Mouse (Mus musculus): ENCODE data around the gene Rabgap1l. TPM values are rescaled to one million over a fixed set of nuclear protein-coding genes. Genes with fewer than 3 reads are reported as not detected.

Rabgap1l gene
- polyA plus RNA-seq, 1 experiment from 2014 or later = 23.2 TPM

GRCm38 (mm10) chr1:160297701-160298100 is 495.3 kb downstream of the Rabgap1l start:
- H3K4me2 ChIP-seq (replicated peaks; ENCODE audit: low read depth) = no peak overlapping the region
- 89% methylated on average over 3 of the region's 3 CpGs for WGBS
- no peaks in the 10 kb centered on the region for H3K4me1 ChIP-seq (replicated peaks; ENCODE audit: control insufficient read depth, insufficient read depth, low read length)
- no peak overlapping the region for H3K4me3 ChIP-seq (ENCODE audit: low read depth, low read length)
- no peak overlapping the region for H3K9ac ChIP-seq (ENCODE audit: low read depth, low read length)
- H3K27me3 ChIP-seq (replicated peaks; ENCODE audit: control insufficient read depth, insufficient read depth, low read length) = no peaks in the 10 kb centered on the region
- no peaks in the 10 kb centered on the region for H3K9me3 ChIP-seq (ENCODE audit: control insufficient read depth)
- ATAC-seq = no peak
- no peaks in the 10 kb centered on the region; the same call in 1 of the 2 replicates for H3K36me3 ChIP-seq (ENCODE audit: control insufficient read depth, insufficient read depth)
- no peak for TF ChIP-seq CTCF (IDR thresholded peaks at IDR 0.05; ENCODE audit: low read depth)
- H3K27ac ChIP-seq (ENCODE audit: low read depth, low read length) = no peak overlapping the region

- Histone ChIP-seq H3K27ac (ENCODE audit: low read depth, low read length) (no peak overlapping the region), H3K4me1 (replicated peaks; ENCODE audit: control insufficient read depth, insufficient read depth, low read length) (no peaks in the 10 kb centered on the region), H3K4me2 (replicated peaks; ENCODE audit: low read depth) (no peak overlapping the region), H3K27me3 (replicated peaks; ENCODE audit: control insufficient read depth, insufficient read depth, low read length) (no peaks in the 10 kb centered on the region), H3K9me3 (ENCODE audit: control insufficient read depth) (no peaks in the 10 kb centered on the region), H3K4me3 (ENCODE audit: low read depth, low read length) (no peak overlapping the region), H3K9ac (ENCODE audit: low read depth, low read length) (no peak overlapping the region), H3K36me3 (ENCODE audit: control insufficient read depth, insufficient read depth) (no peaks in the 10 kb centered on the region)
- WGBS = 47% methylated on average over 1 of the region's 1 CpGs
- no peak for TF ChIP-seq CTCF (IDR thresholded peaks at IDR 0.05; ENCODE audit: low read depth)
- ATAC-seq = no peak
These were observed 497.7 kb downstream of the Rabgap1l start for GRCm38 (mm10) chr1:160295323-160295722.

GRCm38 (mm10) chr1:160293488-160293887 is 499.5 kb downstream of the Rabgap1l start:
- no peak for TF ChIP-seq CTCF (IDR thresholded peaks at IDR 0.05; ENCODE audit: low read depth)
- 68% methylated on average over 3 of the region's 3 CpGs for WGBS
- Histone ChIP-seq H3K4me1 (replicated peaks; ENCODE audit: control insufficient read depth, insufficient read depth, low read length) (no peaks in the 10 kb centered on the region), H3K4me3 (ENCODE audit: low read depth, low read length) (no peak overlapping the region), H3K9ac (ENCODE audit: low read depth, low read length) (no peak overlapping the region), H3K27ac (ENCODE audit: low read depth, low read length) (no peak overlapping the region), H3K9me3 (ENCODE audit: control insufficient read depth) (no peaks in the 10 kb centered on the region), H3K36me3 (ENCODE audit: control insufficient read depth, insufficient read depth) (no peaks in the 10 kb centered on the region), H3K4me2 (replicated peaks; ENCODE audit: low read depth) (no peak overlapping the region), H3K27me3 (replicated peaks; ENCODE audit: control insufficient read depth, insufficient read depth, low read length) (no peaks in the 10 kb centered on the region)
- ATAC-seq = no peak

- no peaks in the 10 kb centered on the region for H3K36me3 ChIP-seq (ENCODE audit: control insufficient read depth, insufficient read depth)
- no peak overlapping the region for H3K4me3 ChIP-seq (ENCODE audit: low read depth, low read length)
- H3K27me3 ChIP-seq (replicated peaks; ENCODE audit: control insufficient read depth, insufficient read depth, low read length) = no peaks in the 10 kb centered on the region
- no peak overlapping the region for H3K4me2 ChIP-seq (replicated peaks; ENCODE audit: low read depth)
- no peak overlapping the region for H3K27ac ChIP-seq (ENCODE audit: low read depth, low read length)
- no peak for ATAC-seq
- no peaks in the 10 kb centered on the region for H3K4me1 ChIP-seq (replicated peaks; ENCODE audit: control insufficient read depth, insufficient read depth, low read length)
- no peaks in the 10 kb centered on the region for H3K9me3 ChIP-seq (ENCODE audit: control insufficient read depth)
- H3K9ac ChIP-seq (ENCODE audit: low read depth, low read length) = no peak overlapping the region
- no peak for TF ChIP-seq CTCF (IDR thresholded peaks at IDR 0.05; ENCODE audit: low read depth)
- 92% methylated on average over 2 of the region's 2 CpGs for WGBS
These were observed 501.0 kb downstream of the Rabgap1l start for GRCm38 (mm10) chr1:160292058-160292457.

- Histone ChIP-seq H3K27me3 (replicated peaks; ENCODE audit: control insufficient read depth, insufficient read depth, low read length) (no peaks in the 10 kb centered on the region), H3K27ac (ENCODE audit: low read depth, low read length) (no peak overlapping the region), H3K4me3 (ENCODE audit: low read depth, low read length) (no peak overlapping the region), H3K4me2 (replicated peaks; ENCODE audit: low read depth) (no peak overlapping the region), H3K9me3 (ENCODE audit: control insufficient read depth) (no peaks in the 10 kb centered on the region), H3K9ac (ENCODE audit: low read depth, low read length) (no peak overlapping the region), H3K36me3 (ENCODE audit: control insufficient read depth, insufficient read depth) (no peaks in the 10 kb centered on the region), H3K4me1 (replicated peaks; ENCODE audit: control insufficient read depth, insufficient read depth, low read length) (no peaks in the 10 kb centered on the region)
- no peak for TF ChIP-seq CTCF (IDR thresholded peaks at IDR 0.05; ENCODE audit: low read depth)
- 56% methylated on average over 9 of the region's 9 CpGs for WGBS
- no peak for ATAC-seq
These were observed 502.8 kb downstream of the Rabgap1l start for GRCm38 (mm10) chr1:160290242-160290641.

- ATAC-seq = no peak
These were observed 505.9 kb downstream of the Rabgap1l start for GRCm38 (mm10) chr1:160287058-160287645.

More at GRCm38 (mm10) chr1:160287058-160287645, 505.9 kb downstream of the Rabgap1l start:
- Histone ChIP-seq H3K27me3 (replicated peaks; ENCODE audit: control insufficient read depth, insufficient read depth, low read length) (no peaks in the 10 kb centered on the region), H3K27ac (ENCODE audit: low read depth, low read length) (no peak overlapping the region), H3K4me1 (replicated peaks; ENCODE audit: control insufficient read depth, insufficient read depth, low read length) (no peaks in the 10 kb centered on the region), H3K9me3 (ENCODE audit: control insufficient read depth) (no peaks in the 10 kb centered on the region), H3K4me2 (replicated peaks; ENCODE audit: low read depth) (no peak overlapping the region), H3K4me3 (ENCODE audit: low read depth, low read length) (no peak overlapping the region), H3K9ac (ENCODE audit: low read depth, low read length) (no peak overlapping the region), H3K36me3 (ENCODE audit: control insufficient read depth, insufficient read depth) (no peaks in the 10 kb centered on the region)
- 58% methylated on average over 5 of the region's 5 CpGs for whole genome bisulfite sequencing
- no peak for TF ChIP-seq CTCF (IDR thresholded peaks at IDR 0.05; ENCODE audit: low read depth)
